Mouse (Mus musculus): ENCODE data around the gene Vmn1r151.
"Not testable (repeated sequence)": the region's sequence is repeated elsewhere in the genome, so short reads cannot be mapped to it uniquely, and the experiment has no call there.

DNA sequence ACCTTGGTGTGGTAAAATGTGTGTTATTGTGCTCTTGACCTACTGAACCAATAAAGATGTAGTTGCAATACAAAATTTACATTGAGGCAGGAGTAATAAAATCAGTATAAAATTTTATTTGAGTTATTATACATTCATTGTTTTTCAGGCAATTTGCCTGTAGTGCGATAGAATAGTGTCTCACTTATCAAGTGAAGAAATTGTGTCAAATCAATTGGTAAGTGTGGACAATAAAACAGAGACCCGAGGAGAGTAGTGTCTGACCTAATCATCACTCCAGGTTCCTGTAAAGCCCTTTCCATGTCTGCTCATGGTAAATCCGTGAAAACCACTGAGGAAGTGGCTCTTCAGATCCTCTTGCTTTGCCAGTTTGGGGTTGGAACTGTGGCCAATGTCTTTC is 23.2 kb upstream of the Vmn1r151 start, which contains the start of gene Vmn1r152:
- not testable (repeated sequence) for TF ChIP-seq CTCF (IDR thresholded peaks at IDR 0.05; ENCODE audit: borderline replicate concordance, insufficient read depth, low read depth, low read length); POLR2A (IDR thresholded peaks at IDR 0.05; ENCODE audit: borderline replicate concordance, insufficient read depth, low read length)
